Mouse (Mus musculus) cortical plate, adult 2 months (tissue): ENCODE results near the gene Arrdc5.

ENCODE experiments used
- CTCF ChIP-seq: fragments of 200-500 bp; IDR thresholded peaks from 2 replicates; pipeline ENCODE4 v1.5.1; 2011; ENCODE audit warnings: mild to moderate bottlenecking, control low read depth, low read length; ENCODE audit not compliant: insufficient read depth; ENCODE audit errors: extremely low read depth
- POLR2A ChIP-seq: fragments of 200-500 bp; IDR thresholded peaks from 2 replicates; pipeline ENCODE4 v1.6.1; 2011; ENCODE audit warnings: mild to moderate bottlenecking, low read length, control low read depth; ENCODE audit not compliant: insufficient read depth; ENCODE audit errors: extremely low read depth

DNA sequence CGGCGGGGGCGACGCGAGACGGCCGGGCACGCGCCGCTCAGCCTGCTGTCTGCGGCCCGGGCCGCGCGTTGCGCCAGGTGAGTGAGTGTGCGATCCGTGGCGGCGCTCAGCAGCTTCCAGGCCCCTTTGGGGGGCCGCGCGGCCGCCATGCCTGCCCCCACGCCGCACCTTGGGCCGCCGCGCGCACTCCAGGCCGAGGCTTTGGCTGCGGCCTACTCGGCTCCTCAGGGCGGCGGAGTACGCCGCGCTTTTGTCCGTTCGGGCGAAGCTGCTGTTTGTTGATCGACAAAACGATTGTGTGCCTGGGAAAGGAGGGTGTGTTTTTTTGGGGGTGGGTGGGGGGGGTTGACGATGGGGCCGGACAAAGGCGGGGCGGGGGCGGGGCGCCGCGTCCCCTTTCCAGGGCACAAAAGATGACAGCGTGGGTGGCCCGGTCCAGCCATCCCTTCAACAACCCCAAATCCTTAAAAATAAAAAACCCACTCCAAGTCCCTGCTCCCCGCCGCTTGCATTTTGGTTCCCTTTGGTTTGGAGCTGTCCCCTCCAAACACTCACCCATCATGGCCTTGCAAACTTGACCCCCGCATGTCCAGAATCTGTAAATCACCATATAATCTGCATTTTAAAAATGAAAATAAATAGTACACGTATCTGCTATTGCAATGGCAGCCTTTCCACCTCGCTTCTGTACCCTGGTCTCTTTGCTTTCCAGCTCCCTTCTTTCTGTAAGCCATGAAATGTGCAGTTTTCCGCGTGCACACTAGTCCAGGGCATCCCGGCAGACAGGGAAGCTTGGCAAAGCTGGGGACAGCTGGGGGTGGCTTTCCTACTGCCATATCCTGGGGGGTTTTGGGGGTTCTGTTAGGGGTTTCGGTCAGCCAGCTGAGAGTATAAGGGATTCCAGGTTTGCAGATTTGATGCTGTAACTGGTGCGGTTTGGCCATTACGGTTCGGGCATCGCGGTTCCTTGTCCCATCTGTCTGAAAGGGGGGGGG lies 26.4 kb upstream of the Arrdc5 start:
- TF ChIP-seq CTCF = no peak
- TF ChIP-seq POLR2A = no peak
